Mouse (Mus musculus) ovary, adult 18-20 months (tissue): ENCODE data around the gene Surf2.

Experiments
- DNase-seq: peaks from one replicate; pipeline ENCODE4 v3.0.0; 2022; ENCODE audit warnings: low spot score, mixed read lengths

Gene Surf2

GRCm38 (mm10) chr2:26960756-26961155, 44.6 kb downstream of the Surf2 start:
- DNase-seq = no peak

DNA sequence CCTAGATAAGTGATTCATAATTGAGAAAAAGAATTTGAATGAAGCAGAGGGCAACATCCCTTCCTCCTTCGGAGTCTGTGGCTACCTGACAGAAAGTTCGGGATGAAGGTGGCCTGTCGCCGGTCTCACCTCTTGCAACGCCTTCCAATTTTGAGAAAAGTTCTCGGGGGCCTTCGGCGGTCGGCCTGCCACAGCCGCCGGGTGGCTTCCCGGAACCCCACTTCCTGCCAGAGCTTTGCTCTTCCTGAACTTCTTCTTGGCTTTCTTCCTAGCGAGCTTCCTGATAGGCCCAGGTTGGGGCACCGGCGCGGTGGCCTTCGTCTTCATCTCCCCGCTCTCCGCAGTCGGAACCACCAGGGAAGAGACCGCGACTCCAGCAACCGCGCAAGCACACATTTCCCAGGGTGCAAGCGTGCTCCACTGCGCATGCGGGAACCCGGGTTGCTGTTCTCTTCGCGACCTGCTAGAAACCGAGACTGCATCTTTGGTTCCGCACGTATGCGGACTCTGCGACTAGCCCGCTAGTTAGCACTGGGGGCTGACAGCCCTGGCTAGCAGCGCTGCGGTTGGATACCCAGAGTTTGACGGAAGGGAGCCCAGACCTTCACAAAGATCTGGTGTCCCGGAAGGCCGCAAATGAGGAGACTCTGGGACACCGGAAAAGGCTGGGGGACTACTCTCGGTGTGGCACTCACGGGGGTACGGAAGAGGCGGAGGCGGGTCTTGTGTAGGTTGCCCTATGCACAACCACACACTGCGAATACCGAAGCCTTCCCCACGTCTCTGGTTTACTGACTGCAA, 48.0 kb downstream of the Surf2 start, which contains the start of gene Rexo4:
Gene Rexo4 (minus strand): TSS at position 464 of the 801 bp plus-strand sequence.
- peak; percentile 88 for DNase-seq

- no peak for DNase-seq
Observed at GRCm38 (mm10) chr2:26964724-26965370, 48.7 kb downstream of the Surf2 start.

- no peak for DNase-seq
Observed at GRCm38 (mm10) chr2:26967262-26967661, 51.1 kb downstream of the Surf2 start.
